Mouse (Mus musculus): ENCODE data around the gene Arhgef39.

- TF ChIP-seq CTCF (conservative IDR thresholded peaks at IDR 0.05; ENCODE audit: low read length), result no peak
- TF ChIP-seq POU5F1 (IDR thresholded peaks at IDR 0.05; ENCODE audit: borderline replicate concordance, low read length), result no peak
- no peak for TF ChIP-seq NANOG (IDR thresholded peaks at IDR 0.05; ENCODE audit: borderline replicate concordance, low read length)
These were observed 2.9 kb downstream of the Arhgef39 start for GRCm38 (mm10) chr4:43496587-43496986.
